Mouse (Mus musculus): ENCODE data around the gene Pxn.

- TF ChIP-seq CTCF (IDR thresholded peaks at IDR 0.05; ENCODE audit: low read depth) (no peak), EP300 (IDR thresholded peaks at IDR 0.05; ENCODE audit: low read depth) (no peak)
These were observed 16.6 kb downstream of the Pxn start for GRCm38 (mm10) chr5:115522981-115523499.

All from liver, embryonic 14.5 days (tissue).